Mouse (Mus musculus) CH12.LX (cell line): ENCODE measurements around the gene Mpdz. TPM values are rescaled to one million over a fixed set of nuclear protein-coding genes. Genes with fewer than 3 reads are reported as not detected.

Experiments used
- DNase-seq: peaks from one replicate; pipeline ENCODE4 v3.0.0-alpha.2; 2013; ENCODE audit errors: extremely low read depth
- H3K27ac ChIP-seq: 2 replicates; pipeline ENCODE4 v1.5.1; 2012; ENCODE audit warnings: low read depth, mild to moderate bottlenecking, control low read depth, moderate library complexity; ENCODE audit not compliant: insufficient read depth
- H3K27me3 ChIP-seq: replicated peaks from 2 replicates; pipeline ENCODE3; 2012; ENCODE audit warnings: inconsistent platforms
- H3K36me3 ChIP-seq, 2 experiments: replicated peaks in 1 of 2; 2 replicates each; pipeline versions ENCODE3 to v1.6.1; 2012; ENCODE audit warnings: inconsistent platforms in 1 of 2, low read length in 1 of 2, mild to moderate bottlenecking in 1 of 2, mixed read lengths in 1 of 2, moderate library complexity in 1 of 2; ENCODE audit not compliant: control insufficient read depth in 1 of 2, insufficient read depth in 1 of 2
- H3K4me1 ChIP-seq, 2 experiments: 2 replicates each; pipeline ENCODE4 v1.6.1; 2012; ENCODE audit warnings: inconsistent platforms in 1 of 2, moderate library complexity in 1 of 2; ENCODE audit not compliant: insufficient read depth in 2 of 2, control insufficient read depth in 1 of 2
- H3K4me2 ChIP-seq: 2 replicates; pipeline ENCODE4 v1.6.1; 2012; ENCODE audit warnings: low read depth, mild to moderate bottlenecking, control low read depth; ENCODE audit not compliant: poor library complexity, insufficient read depth, severe bottlenecking
- H3K4me3 ChIP-seq, 3 experiments: fragments of 150-350 bp in 1 of 3; sonication (generic) in 1 of 3; replicated peaks in 1 of 3; 2 replicates each; pipeline versions ENCODE3 to v1.5.1; 2011 to 2012; ENCODE audit warnings: low read depth in 2 of 3, low read length in 2 of 3, mild to moderate bottlenecking in 2 of 3, moderate library complexity in 2 of 3, control low read depth in 1 of 3, improper control_type of control experiment in 1 of 3, inconsistent platforms in 1 of 3, mixed read lengths in 1 of 3; ENCODE audit not compliant: poor library complexity in 1 of 3
- H3K79me2 ChIP-seq: replicated peaks from 2 replicates; pipeline ENCODE4 v1.6.1; 2012; ENCODE audit warnings: mild to moderate bottlenecking, moderate library complexity; ENCODE audit not compliant: control insufficient read depth, poor library complexity, insufficient read depth, severe bottlenecking; ENCODE audit errors: extremely low read depth
- H3K9ac ChIP-seq: 2 replicates; pipeline ENCODE4 v1.6.1; 2012; ENCODE audit warnings: low read depth, mild to moderate bottlenecking, control low read depth, moderate library complexity; ENCODE audit not compliant: insufficient read depth
- H3K9me3 ChIP-seq: replicated peaks from 2 replicates; pipeline ENCODE3; 2012; ENCODE audit warnings: low read length, inconsistent platforms, mixed read lengths
- BHLHE40 ChIP-seq: IDR thresholded peaks from 2 replicates; pipeline ENCODE4 v1.6.1; 2011; ENCODE audit warnings: mild to moderate bottlenecking, low read depth, low read length, improper control_type of control experiment
- CHD1 ChIP-seq: IDR thresholded peaks from 2 replicates; pipeline ENCODE4 v1.6.1; 2012; ENCODE audit warnings: low read depth, low read length, improper control_type of control experiment, inconsistent platforms
- E2F4 ChIP-seq: IDR thresholded peaks from 2 replicates; pipeline ENCODE4 v1.6.1; 2011; ENCODE audit warnings: low read depth, low read length, improper control_type of control experiment; ENCODE audit not compliant: insufficient replicate concordance
- ELF1 ChIP-seq: IDR thresholded peaks from 2 replicates; pipeline ENCODE4 v1.6.1; 2014; ENCODE audit warnings: low read depth, mild to moderate bottlenecking, inconsistent platforms, low read length, improper control_type of control experiment
- EP300 ChIP-seq: IDR thresholded peaks from 2 replicates; pipeline ENCODE4 v1.6.1; 2011; ENCODE audit warnings: low read length, improper control_type of control experiment
- GABPA ChIP-seq: IDR thresholded peaks from 2 replicates; pipeline ENCODE4 v1.6.1; 2012; ENCODE audit warnings: low read depth, low read length, improper control_type of control experiment, inconsistent platforms; ENCODE audit not compliant: insufficient replicate concordance
- JUN ChIP-seq: IDR thresholded peaks from 2 replicates; pipeline ENCODE4 v1.6.1; 2011; ENCODE audit warnings: low read depth, mild to moderate bottlenecking, low read length, improper control_type of control experiment, moderate library complexity; ENCODE audit not compliant: insufficient read depth
- MAZ ChIP-seq: IDR thresholded peaks from 2 replicates; pipeline ENCODE4 v1.6.1; 2012; ENCODE audit warnings: low read depth, mild to moderate bottlenecking, inconsistent platforms, low read length, improper control_type of control experiment, moderate library complexity
- MEF2A ChIP-seq: IDR thresholded peaks from 2 replicates; pipeline ENCODE4 v1.6.1; 2014; ENCODE audit warnings: low read depth, mild to moderate bottlenecking, inconsistent platforms, low read length, improper control_type of control experiment, borderline replicate concordance
- MYC ChIP-seq: IDR thresholded peaks from 2 replicates; pipeline ENCODE4 v1.6.1; 2011; ENCODE audit warnings: low read depth, mild to moderate bottlenecking, improper control_type of control experiment, low read length
- NELFE ChIP-seq: IDR thresholded peaks from 2 replicates; pipeline ENCODE4 v1.6.1; 2011; ENCODE audit warnings: low read depth, low read length, improper control_type of control experiment
- PAX5 ChIP-seq: IDR thresholded peaks from 2 replicates; pipeline ENCODE4 v1.6.1; 2012; ENCODE audit warnings: low read length, inconsistent platforms, mixed read lengths
- POLR2A ChIP-seq: IDR thresholded peaks from 2 replicates; pipeline ENCODE4 v1.6.1; 2011; ENCODE audit warnings: low read depth, mild to moderate bottlenecking, improper control_type of control experiment, low read length
- POLR2AphosphoS2 ChIP-seq: IDR thresholded peaks from 2 replicates; pipeline ENCODE4 v1.6.1; 2011; ENCODE audit warnings: low read depth, low read length, improper control_type of control experiment
- SIN3A ChIP-seq: IDR thresholded peaks from 2 replicates; pipeline ENCODE4 v1.6.1; 2012; ENCODE audit warnings: low read length, improper control_type of control experiment, inconsistent platforms
- TBP ChIP-seq: conservative IDR thresholded peaks from 2 replicates; pipeline ENCODE4 v1.6.1; 2011; ENCODE audit warnings: low read depth, low read length, improper control_type of control experiment
- TCF12 ChIP-seq: IDR thresholded peaks from 2 replicates; pipeline ENCODE4 v1.6.1; 2014; ENCODE audit warnings: low read depth, mild to moderate bottlenecking, inconsistent platforms, low read length, improper control_type of control experiment
- UBTF ChIP-seq: IDR thresholded peaks from 2 replicates; pipeline ENCODE4 v1.6.1; 2012; ENCODE audit warnings: low read depth, mild to moderate bottlenecking, inconsistent platforms, low read length, improper control_type of control experiment, moderate library complexity
- dilution Hi-C: fragments of 300-500 bp; cut with MboI; formaldehyde crosslinking; loops from 2 replicates; pipeline ENCODE4 v1.14.3; 2020; ENCODE audit warnings: low sequenced_read_pairs; ENCODE audit not compliant: extremely low pct_unique_long_range_greater_than_20kb, extremely low pct_ligation_motif_present
- in situ Hi-C: fragments of 300-500 bp; cut with MboI; formaldehyde crosslinking; loops from 3 replicates; pipeline ENCODE4 v1.14.3; 2019; ENCODE audit warnings: low sequenced_read_pairs, low pct_ligation_motif_present, low pct_unique_long_range_greater_than_20kb, mixed read lengths
- polyA plus RNA-seq: library from polyadenylated mRNA; unstranded; fragments of >175 nt; gene quantifications from 2 replicates; pipeline ENCODE4 v1.2.1, GENCODE M21; 2012; ENCODE audit warnings: low read depth; ENCODE audit not compliant: insufficient read length
- total RNA-seq, 2 experiments: library from RNA; depleted of rRNA; stranded (reverse); fragments of 300-350 nt in 1 of 2; fragments of >200 nt in 1 of 2; gene quantifications; 2 replicates each; pipeline ENCODE4 v1.2.3; 2012 to 2014

Mpdz gene
- total and polyA plus RNA-seq, 3 experiments = not detected

DNA sequence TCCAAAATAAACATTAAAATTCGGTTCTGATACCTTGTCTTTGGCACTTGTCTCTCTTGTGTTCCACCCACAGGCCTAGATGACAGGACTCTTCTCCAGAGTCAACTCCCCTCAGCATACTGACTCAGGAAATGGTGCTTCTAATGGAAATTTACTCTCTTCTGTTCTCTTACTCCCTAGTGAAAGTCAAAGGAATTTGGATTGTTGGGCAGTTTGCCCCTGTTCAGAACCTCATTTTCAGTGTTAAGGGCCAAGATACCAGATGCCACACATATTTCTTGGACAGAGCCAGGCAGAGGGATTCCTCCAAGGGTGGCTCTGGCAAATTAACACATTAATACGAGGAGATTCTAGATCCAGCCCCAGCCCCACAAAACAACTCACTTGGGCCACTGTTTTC is 12.9 kb downstream of the Mpdz start:
- no peaks in the 10 kb centered on the region for H3K79me2 ChIP-seq
- no peak overlapping the region for H3K9ac ChIP-seq
- H3K36me3 ChIP-seq = no peaks in the 10 kb centered on the region
- H3K4me2 ChIP-seq = no peak overlapping the region
- dilution Hi-C loops = no loop called here
- H3K27me3 ChIP-seq = no peaks in the 10 kb centered on the region
- H3K9me3 ChIP-seq = no peaks in the 10 kb centered on the region
- no peak overlapping the region for H3K4me3 ChIP-seq
- TF ChIP-seq GABPA (no peak), EP300 (no peak), ELF1 (no peak), POLR2AphosphoS2 (no peak), E2F4 (no peak), JUN (no peak), POLR2A (no peak)
- DNase-seq = no peak
- in situ Hi-C loops = no loop called here
- no peak overlapping the region for H3K27ac ChIP-seq
- no peaks in the 10 kb centered on the region for H3K4me1 ChIP-seq

- no peak for DNase-seq
- H3K27me3 ChIP-seq = no peaks in the 10 kb centered on the region
- H3K36me3 ChIP-seq = no peaks in the 10 kb centered on the region
- peaks cover 0 to 2% of the 10 kb centered on the region in 2 experiments; a peak in 2 of 4 replicates for H3K4me1 ChIP-seq
- TF ChIP-seq TCF12 = no peak
- no peak for TF ChIP-seq E2F4
- TF ChIP-seq MAZ = no peak
- TF ChIP-seq PAX5 = no peak
- TF ChIP-seq TBP = no peak
- no peak for TF ChIP-seq UBTF
- no peak for TF ChIP-seq NELFE
- no peak for TF ChIP-seq SIN3A
- TF ChIP-seq MEF2A = no peak
- no peak for TF ChIP-seq BHLHE40
- TF ChIP-seq CHD1 = no peak
- no peak for TF ChIP-seq MYC
- dilution Hi-C loops = no loop called here
- H3K79me2 ChIP-seq = no peaks in the 10 kb centered on the region
- H3K27ac ChIP-seq = no peak overlapping the region
- in situ Hi-C loops = no loop called here
- H3K9ac ChIP-seq = no peak overlapping the region
- H3K4me3 ChIP-seq = no peak overlapping the region
- H3K4me2 ChIP-seq = no peak overlapping the region
- H3K9me3 ChIP-seq = no peaks in the 10 kb centered on the region
These were observed 19.1 kb downstream of the Mpdz start for GRCm38 (mm10) chr4:81423556-81423955.
